Mouse (Mus musculus) adrenal gland (tissue): ENCODE data around the gene Fer1l4.

Experiments
- intact Hi-C: fragments of 180-260 bp; cut with DNase I; formaldehyde crosslinking; loops from one replicate; pipeline ENCODE4 v1.15.1; 2025
- long read RNA-seq, 2 experiments: library from polyadenylated mRNA; unstranded; transcript quantifications; one replicate each; pipeline ENCODE4 v2.0.0; 2020; ENCODE audit warnings: borderline replicate concordance in 1 of 2; ENCODE audit not compliant: insufficient replicate concordance in 1 of 2

Gene Fer1l4
- long read RNA-seq, experiment 1 = 0 reads
- long read RNA-seq, experiment 2 = 0 reads

DNA sequence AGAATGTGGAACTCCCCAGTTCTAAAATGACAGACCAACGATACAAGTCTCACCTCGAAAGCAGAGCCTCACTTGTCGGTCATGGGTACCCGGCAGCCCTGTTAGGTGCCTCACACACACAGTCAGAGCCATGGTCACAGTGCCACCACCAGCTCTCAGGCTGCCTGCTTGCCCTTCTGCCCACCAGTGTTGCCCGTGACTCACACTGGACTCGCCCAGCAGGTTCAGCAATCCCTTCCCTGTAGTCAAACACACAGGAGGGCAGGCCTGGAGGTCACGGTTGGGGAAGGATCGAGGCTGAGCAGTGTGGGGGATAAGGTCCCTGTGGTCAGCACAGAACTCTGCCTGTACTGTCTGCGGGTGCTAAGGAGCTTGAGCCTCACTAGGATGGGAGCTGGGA lies at the start of gene Fer1l4:
TSS of gene Fer1l4 (minus strand) at position 132 of the 400 bp plus-strand sequence.
- intact Hi-C loops = no loop called here

DNA sequence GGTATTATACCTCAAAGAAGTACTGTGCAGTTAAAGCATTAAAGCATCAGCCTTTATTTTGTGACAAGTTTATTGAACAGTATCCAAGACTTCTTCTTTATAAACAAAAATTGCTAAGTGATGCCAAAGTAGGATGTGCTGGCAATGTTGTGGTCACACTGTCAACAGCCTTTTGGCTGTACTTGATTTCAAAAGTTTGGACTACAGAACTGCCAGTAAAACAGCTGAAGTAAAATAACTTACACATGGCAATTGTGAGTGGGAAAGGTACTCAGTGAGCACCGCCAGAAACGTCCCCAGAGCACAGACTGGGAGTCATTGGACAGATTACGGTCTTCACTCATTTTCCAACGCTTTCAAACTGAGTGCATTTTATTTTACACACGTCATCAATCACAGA lies 39.2 kb upstream of the Fer1l4 start:
- intact Hi-C loops = no loop called here

DNA sequence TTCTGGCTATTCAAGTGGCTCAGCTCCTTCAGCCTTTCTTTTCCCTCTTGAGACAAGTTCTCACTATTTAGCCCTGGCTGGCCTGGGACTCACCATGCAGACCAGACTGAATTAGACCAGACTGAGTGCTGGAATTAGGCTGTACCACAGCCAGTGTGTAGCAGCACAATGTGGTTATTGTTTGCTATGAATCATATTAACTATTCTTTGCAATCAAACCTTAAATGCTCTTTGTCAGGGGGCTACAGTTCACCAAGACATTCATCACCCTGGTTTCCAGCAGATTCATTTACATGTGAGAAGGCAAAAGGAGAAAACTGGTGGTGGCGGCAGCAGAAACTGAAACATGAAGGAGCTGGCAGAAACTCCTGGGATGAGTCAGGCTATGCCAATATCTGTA lies 37.1 kb upstream of the Fer1l4 start:
- intact Hi-C loops = no loop called here

DNA sequence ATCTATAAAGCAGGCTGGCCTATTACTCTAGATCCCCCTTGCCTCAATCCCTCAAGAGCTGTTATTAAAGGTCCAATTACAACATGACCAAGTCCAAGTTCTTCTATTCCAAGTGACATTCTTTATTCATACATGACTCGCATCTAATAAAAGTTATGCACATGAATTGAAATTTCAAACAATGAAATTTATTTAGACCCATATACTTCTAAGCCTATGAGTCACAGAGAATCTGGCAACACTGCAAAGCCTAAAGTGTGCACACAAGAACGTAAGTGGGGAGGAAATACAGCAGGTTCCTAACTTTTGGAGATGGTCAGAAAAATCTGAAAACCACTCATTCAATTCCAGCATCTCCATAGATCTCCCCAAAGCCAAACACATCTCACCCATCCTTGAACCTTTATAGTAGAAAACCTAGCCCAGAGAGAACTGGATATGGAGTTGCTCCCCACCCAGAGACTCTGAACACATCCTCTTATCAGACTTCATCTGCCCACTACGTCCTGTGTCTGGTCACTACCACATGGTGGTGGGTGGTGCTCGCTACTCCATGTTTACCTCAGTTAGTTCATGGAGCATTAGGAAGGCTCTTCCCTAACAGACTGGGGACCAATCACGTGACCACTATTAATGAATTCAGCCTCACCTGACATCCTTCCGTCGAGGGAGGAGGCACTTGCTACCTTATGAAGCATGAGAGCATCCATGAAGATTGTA lies 34.8 kb upstream of the Fer1l4 start:
- intact Hi-C loops = no loop called here

DNA sequence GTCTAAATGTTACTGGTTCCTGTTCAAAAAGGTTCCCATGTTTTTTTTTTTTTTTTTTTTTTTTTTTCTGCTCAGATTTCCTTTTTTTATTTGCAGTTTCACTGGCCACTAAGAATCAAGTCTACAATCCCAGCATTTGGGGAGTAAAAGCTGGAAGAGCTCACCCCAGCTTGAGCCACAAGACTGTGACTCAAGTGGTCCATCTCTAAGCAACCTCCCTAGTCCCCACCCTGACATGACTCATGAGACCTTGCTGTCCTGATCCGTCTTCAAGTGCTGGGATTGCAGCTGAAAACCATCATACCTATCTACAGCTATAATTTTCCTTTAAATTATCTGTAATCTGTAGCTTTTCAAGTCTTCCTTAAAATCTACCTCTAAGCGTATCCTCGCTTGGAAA lies 31.8 kb upstream of the Fer1l4 start:
- intact Hi-C loops = no loop called here

DNA sequence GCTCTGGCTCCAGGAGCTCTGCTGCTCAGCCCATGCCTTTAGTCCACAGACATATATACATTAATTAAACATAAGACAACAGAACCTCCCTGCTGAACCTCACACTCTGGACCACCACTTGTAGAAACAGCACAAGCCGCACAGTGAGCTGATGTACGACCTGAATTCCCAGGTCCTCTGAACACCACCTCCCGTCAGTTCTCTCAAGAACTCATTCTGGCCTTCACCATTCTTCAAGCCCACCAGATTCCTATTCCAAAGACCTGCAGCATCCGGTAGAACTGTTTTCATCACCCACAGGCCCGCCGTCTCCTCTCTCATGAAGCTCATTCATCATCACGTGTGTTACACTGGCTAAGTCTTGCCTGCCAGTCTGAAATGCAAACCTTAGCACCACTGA lies 27.6 kb upstream of the Fer1l4 start:
- intact Hi-C loops = no loop called here

DNA sequence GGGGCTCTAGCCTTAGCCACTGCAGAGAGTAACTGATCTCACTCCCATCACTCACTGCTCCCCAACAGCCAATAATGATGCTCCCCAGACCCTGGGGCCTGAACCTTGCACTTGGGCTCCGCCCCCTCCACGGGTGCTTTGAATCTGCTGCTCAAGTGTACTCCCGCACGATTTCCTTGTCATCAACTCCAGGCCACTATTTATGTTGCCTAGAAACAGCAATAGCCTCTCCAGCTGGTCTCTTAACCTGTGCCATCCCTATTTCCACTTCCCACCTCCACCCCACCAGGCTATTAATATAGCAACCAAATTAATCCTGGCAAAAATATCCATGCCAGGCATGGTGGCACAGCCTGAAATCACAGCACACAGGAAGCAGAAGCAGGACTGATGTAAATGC lies 26.9 kb upstream of the Fer1l4 start:
- intact Hi-C loops = no loop called here

DNA sequence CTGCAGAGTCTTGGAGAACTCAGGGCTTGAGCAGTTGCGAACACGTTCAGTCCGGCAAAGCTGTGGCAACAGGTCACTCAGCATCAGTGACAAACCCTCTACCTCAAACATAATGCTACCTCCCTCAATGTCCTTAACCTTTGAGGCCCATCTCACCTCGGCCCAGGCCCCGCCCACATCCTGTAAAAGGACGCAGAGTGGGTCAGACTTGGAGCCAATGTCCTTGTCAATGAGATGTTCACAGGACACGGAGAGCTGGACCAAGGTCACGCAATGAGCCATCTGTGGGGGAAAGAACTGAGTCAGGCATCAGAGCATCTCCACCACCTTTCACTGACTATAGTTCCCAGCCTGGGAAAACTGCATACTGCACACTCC lies 26.4 kb upstream of the Fer1l4 start:
- intact Hi-C loops = no loop called here

DNA sequence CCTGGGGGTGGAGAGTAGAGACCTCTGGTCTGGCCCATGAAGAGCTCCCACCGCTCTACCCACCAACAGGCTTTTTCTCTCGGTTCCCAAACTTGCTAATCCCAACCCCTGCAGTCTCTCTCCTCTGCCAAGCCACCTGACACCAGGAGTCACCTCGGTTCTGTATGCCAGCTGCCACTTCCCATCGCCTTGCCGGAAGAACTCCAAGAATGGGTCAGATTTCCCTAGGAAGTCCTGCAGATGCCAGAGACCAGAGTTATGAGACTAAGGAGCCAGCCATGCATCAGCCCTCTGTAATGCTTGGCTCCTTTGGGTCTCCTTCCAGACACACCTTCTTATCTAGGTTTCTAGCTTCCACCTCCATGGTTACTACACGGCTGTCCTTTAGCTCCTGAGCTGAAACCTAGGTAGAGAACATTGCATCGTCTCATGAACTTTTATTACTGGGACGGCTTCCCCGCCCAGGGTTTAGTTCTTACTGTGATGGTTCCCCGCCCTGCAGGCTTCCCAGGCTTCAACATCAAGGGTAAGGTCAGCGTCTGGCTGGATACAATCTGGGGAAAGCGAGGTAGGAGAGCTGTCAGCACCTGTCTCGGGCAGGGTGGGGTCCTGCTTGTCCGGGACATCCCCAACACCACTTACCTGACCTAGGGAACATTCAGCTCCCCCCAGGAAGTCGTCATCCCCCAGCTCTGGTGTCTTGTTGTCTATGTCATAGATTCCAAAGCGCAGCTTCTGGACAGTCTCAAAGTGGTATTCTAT lies 25.9 kb upstream of the Fer1l4 start:
- intact Hi-C loops = no loop called here

DNA sequence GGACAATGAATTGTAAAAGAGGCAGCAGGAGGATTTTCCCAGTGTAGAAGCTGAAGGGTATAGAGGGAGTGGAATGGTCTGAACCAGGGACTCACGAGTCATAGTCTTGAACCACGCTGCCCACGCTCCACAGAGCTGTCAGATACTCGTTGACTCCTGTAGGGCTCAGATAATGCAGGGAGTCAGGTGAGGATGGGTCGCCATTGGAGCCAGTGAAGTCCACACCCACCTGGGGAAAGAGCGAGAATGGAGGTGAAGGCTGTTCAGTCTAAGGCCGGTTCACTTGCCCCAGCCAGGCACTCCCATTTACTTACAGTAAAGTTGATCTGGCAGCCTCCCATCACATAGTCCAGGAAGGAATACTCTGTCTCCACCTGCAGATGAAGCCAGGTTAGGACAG lies 24.7 kb upstream of the Fer1l4 start:
- intact Hi-C loops = no loop called here

DNA sequence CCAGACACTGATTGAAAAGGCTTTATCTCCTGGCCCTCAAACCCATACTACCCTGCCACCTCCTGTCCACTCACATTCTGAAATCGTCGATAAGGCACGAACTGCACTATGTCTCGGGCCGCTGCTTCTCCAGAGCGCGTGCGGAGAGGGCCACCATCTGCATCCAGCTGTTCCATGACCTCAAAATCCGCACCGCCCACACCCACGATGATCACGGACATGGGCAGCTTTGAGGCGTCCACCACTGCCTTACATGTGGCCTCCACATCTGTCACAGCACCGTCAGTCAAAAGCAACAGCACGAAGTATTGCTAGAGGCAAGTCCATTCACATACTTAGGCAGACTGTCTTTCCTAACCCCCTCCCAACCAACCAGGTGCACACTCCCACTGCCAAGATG lies 21.0 kb upstream of the Fer1l4 start:
- intact Hi-C loops = no loop called here

DNA sequence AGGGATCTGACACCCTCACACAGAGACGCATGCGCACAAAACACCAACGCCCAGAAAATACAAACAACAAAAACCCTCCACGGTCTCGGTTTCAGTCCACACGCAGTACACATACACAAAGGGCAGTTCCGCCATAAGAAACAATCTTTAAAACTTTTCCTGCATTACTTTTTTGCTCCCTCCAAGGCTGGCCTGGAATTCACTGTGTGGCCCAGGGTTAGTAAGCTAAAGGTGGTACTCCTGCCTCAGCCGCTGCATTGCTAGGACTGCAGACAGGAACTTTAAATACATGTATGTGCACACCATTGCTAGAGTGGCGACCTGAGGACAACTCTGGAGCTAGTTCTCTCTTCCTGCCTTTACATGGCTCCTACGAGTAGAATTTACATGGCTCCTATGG lies 18.5 kb upstream of the Fer1l4 start:
- intact Hi-C loops = no loop called here

DNA sequence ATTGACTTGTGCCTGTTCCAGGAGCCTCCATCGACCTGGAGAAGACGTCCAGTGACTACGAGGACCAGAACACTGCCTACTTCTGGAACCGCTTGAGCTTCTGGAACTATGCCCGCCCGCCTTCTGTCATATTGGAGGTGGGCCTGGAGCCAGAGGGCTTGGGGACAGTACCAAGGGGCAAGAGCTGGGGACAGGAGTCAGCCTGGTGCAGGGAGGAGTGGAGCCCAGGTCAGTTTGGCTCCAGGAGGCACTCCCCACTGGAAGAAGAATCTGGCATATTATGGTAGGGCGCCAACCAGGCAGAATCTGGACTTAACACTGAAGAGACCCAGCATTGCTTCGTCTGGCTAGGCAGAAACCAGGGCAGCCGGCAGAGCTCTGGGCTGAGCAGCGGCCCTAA lies 15.2 kb upstream of the Fer1l4 start:
- intact Hi-C loops = no loop called here

DNA sequence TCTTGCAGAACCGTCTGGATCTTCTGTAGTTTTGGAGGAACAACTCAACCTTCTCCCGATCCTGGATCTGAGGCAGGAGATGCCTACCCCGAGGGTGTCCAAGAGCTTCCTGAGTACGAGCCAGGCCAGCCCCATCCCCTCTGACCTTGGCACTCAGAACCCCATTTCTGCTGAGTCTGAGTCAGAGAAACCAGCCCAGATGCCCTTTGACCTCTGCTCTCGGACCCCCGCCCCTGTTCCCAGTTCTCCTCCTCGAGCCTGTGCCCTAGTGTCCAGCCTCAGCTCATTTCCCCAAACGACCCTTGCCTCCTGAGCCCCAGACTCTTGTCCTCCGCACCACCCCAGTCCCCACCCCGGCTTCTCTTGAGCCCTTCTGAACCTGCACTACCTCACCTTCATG lies 13.4 kb upstream of the Fer1l4 start:
- intact Hi-C loops = no loop called here

DNA sequence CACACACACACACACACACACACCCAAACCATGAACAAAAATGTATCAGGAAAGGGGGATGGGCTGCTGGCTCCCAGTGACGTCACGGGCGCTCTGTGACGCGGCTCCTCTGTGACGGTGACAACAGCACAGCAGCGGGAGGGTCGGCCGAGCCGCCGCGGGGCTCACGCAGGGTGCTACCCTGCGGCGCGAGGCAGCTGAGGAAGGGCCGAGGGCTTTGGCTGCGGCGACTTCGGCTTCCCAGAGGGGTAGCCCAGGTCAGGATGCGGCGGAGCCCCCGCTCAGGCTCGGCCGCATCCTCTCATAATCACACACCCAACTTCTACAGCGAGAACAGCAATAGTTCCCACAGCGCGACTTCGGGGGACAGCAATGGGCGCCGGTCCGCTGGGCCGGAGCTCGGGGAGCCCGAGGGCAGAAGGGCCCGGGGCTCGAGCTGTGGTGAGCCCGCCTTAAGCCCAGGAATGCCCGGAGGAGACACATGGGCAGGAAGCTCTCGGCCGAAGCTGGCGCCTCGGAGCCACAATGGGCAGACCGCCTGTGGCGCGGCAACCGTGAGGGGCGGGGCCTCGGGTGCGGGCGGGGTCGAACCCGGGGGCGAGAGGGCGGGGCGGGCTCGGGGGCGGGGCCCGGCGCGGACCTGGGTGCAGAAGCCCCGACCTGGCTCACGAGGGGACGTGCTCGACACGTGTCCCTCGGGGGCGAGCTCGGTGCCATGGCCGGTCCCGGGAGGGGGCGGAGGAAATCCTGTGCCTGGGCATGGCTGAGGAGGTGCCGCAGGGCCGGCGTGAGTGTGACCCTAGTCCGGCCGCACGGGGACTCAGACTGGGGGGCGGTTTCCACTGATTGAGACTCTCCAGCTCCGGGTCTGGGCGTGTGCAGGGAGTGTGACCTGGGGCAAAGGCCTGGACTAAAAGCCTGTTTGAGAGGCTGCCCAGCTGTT lies 12.6 kb upstream of the Fer1l4 start, which contains the start of gene Spag4:
TSS of gene Spag4 (plus strand) at position 77 of the 943 bp plus-strand sequence.
- intact Hi-C loops = no loop called here

DNA sequence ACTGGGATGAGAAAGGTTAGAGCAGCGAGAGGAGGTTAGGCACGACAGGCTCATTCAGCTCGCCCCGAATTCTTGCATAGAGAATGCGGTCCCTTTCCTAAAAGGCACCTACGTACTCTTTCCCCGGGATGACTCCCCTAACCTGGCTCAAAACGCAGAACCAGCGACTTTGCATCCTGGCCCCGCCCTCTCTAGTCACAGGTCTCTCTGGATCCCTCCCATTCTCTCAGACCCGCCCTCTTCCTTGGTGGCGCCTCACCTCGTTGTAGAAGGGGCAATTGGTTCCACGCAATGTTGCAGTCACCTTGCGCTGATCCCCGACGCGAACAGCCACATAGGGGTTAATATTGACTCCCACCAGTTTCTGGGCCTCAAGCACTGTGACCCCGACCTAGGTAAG lies 4.8 kb downstream of the Fer1l4 start:
- intact Hi-C loops = no loop called here

DNA sequence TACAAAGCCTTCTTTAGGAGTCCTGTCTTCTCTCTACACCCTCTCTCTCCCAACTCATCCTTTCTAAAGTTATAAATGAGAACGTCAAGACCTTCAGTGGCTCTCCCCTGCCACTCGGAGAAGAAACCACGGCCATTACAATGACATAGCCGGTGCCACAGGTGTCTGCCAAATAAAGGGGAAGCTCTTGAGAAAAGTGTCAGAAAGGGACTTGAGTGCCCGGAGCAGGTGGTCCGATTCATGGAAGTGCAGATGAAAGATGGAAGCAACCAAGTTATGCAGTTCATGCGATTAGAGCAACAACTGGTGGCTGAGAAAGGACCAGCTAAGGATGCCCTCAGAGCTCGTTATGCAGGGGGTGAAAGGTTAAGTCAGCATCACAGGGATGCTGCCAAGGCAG lies 9.8 kb downstream of the Fer1l4 start:
- intact Hi-C loops = no loop called here

DNA sequence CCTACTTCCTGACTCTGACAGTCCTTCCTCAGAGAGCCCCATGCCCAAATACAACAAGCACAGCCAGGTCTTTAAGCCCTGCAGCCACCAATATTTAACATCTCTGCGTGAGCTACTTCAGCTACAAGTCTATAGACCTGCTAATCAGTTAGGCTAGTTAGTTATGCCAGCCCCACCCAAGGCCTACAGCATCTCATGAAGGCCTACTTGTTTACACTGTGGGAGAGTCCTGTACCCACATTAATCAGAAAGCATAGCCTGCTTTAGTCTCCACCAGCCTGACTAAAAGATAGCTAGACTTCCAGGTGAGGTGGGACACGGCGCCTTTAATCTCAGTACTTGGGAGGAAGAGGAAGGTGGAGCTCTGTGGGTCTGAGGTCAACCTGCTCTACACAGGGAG lies 13.4 kb downstream of the Fer1l4 start:
- intact Hi-C loops = no loop called here

DNA sequence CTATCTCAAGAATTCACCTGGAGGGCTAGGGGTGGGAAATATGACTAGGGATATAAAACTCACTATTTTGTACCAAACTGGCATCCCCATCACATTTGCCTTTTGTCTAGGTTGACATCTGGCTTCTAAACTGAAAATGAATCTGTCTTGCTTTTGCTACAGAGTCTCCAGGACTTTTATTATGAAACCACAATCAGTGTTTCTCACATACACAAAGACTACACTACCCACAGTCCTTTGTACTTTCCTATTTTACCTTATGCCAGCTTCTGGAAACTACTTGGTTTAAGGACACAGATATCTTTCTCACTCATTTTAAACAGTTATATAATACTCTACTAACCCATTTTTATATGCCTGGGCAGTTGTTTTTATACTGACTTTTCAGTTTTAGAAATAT lies 27.3 kb downstream of the Fer1l4 start:
- intact Hi-C loops = no loop called here

DNA sequence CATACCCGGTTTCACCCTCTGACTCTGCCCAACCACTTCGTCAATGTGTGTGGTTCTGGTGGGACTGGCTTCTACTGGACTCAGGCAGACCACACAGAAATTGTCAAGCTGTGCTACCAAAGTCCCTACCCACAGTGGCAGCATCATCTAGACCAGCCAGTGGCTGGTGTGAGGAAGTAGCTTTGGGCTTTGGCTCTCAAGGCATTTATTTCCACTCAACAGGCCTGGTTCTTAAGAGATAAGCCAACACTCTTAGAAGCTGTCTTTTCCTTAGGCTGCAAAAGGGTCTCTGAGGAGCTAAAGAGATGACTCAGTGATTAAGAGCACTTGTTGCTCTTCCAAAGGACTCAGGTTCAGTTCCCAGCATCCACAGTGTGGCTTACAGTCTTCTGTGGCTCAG lies 31.0 kb downstream of the Fer1l4 start:
- intact Hi-C loops = no loop called here

DNA sequence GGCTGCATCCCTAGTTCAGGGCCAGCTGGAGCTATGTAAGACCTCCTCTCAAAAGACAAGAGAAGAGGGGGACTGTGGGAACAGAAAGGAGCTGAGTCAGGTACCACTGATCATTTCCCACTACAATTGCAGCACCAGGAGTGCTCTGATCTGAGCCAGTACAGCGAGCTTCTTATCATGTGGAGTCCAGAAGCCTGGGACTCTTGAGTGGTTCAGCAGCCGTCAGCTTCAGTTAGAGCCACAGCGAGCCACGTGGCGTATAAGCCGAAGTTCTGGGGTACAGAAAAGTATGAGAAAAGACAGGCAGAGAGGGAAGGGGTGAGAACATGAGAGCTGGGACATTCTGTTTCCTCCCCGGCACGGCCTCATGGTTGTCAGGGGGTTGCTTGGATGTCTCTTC lies 31.5 kb downstream of the Fer1l4 start:
- intact Hi-C loops = no loop called here

DNA sequence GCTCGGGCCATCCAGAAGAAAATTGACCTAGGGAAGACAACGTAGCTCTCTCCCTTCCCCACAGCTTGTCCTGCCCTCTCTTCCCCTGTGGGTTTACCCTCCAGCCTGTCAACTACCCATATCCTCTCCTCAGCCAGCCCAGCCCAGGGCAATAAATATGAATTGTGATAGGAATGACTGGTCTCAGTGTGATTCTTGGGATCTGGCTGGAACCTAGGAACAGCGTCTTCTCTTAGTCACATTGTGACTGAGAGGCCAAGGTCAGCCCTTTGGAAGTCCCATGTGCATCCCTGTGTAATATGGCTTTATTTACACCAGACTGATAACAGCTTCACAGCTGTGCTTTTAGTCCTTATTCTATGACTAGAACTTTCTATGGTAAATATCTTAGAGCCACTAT lies 34.6 kb downstream of the Fer1l4 start:
- intact Hi-C loops = no loop called here
